Mouse (Mus musculus) liver, embryonic 14.5 days (tissue): ENCODE data around the gene Tpm3.

Experiments
- CTCF ChIP-seq: IDR thresholded peaks from 2 replicates; pipeline ENCODE4 v1.5.1; 2016; ENCODE audit warnings: antibody characterized with exemption, low read depth, control low read depth
- EP300 ChIP-seq: IDR thresholded peaks from 2 replicates; pipeline ENCODE4 v1.6.1; 2016; ENCODE audit warnings: antibody characterized with exemption, low read depth

DNA sequence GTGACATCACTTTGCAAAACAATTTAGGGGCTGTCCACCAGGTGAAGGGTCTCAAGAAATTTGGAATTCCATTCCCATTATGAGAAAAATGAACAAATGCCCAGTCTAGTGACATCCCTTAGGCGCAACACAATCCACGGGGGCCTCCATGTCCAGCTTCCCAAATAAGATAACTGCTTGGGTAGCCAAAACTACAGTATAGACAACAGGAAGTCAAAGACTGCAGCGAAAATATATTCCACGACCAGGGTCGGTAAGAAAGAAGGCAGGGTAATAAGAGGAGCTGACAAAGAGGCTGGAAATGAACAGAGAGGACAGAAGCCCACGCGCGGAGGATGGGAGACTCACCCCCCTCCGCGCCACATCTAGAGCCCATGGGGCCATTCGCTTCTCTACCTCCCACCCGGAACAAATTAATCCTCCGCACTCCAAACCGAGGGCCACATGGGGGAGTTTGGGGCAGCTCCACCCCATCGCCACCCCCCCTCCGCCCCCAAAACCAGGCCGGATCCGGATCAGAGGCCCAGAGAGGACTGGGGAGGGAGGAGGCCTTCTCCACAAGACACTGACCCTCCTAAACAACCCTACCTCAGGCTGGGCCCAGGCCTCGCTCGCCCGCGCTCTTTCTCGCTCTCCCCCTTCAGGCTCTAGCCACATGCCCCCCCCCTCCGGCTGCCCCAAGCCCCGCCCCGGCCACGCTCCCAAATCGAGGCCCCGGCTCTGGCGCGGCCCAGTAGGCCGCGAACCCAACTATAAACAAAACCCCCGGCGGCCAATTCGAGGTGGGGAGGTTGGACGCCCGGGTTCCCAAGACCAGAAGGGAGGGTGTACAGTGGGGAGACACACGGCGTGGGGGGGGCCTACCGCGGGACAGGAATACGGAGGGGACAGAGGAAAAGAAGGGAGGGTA, 20.8 kb upstream of the Tpm3 start, which contains the start of gene 4933434E20Rik:
- TF ChIP-seq CTCF (peak; percentile 23; the same call in 1 of the 2 replicates), EP300 (no peak)
